Mouse (Mus musculus) effector memory CD4-positive, alpha-beta T cell, adult 7 months (primary cell): Measurements from ENCODE around the gene Scn9a. TPM values are rescaled to one million over a fixed set of nuclear protein-coding genes. Genes with fewer than 3 reads are reported as not detected.

Experiments used
- polyA plus RNA-seq: library from polyadenylated mRNA; unstranded; fragments of 100-300 nt; shearing (Covaris generic); gene quantifications from one replicate; pipeline ENCODE4 v1.2.1, GENCODE M21; 2017

Scn9a gene
- polyA plus RNA-seq = 0.56 TPM

DNA sequence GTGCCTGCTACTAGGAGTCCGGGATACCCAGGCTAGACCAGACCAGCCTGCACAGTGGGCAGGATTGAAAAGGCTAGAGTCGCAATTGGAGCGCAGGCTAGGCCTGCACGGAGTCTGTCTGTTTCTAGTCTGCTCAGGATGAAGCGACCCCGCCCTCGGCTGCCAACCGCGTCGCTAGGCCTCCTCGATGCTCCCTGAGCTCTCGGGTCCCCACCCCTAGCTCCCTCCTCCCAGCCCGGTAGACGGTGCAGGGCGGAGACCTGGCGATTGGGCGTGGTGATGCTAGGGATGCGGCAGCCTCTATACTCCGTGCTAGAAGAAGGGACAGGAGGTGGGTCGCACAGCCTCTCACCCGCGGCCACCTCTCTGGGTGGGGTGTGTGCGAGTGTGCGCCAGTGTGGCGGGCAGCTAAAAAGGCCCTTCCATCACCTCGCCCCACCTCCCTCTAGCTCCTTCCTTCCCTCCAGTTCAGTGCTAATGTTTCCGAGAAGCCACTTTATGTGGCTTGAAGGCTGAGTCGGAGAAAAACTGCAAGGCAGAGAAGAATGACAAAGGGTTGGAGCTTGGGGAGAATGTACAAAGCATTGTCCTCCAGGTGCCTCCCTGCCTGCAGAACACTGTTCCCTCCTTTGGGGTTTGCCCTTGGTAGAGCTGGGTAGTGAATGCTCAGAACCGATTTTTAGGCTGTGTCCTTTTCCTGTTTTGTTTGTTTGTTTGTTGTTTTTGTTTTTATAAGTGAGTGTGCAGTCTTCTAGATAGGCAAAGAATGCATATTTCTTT, at the start of gene Scn9a:
Gene Scn9a, minus strand, starts transcription at position 383 of the 780 bp plus-strand sequence.

DNA sequence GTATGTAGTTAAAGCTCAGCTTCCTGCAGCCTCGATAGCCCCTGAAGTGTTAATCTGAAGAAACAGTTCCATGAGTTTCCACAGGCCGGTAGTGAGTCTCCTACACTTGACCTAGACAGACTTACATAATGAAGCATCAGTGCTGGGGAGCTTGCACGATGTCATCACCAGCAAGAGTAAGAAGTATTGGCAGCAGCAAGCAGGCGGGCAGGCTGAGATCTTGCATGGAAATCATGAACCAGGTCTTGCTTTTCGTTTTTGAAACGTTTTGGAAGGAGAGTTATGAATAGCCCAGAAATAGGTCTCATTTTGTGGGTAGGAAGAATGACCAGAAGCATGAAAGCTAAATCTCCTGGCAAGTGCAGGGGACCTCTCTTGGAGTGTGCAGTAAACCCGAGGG, 194.1 kb downstream of the Scn9a start, which contains the start of gene Scn1a:
Gene Scn1a, minus strand, starts transcription at position 130 of the 400 bp plus-strand sequence.

Other genes with a start within 250 kb of the Scn9a start
- 0.45 TPM for gene Scn1a, start 194.1 kb downstream of the Scn9a start, polyA plus RNA-seq
- 0.15 TPM for gene Scn7a, start 150.0 kb upstream of the Scn9a start, polyA plus RNA-seq